Mouse (Mus musculus) embryonic facial prominence, embryonic 11.5 days (tissue): Measurements from ENCODE around the gene Fam133b. TPM values are rescaled to one million over a fixed set of nuclear protein-coding genes. Genes with fewer than 3 reads are reported as not detected.

Experiments used
- ATAC-seq: fragments of 200-750 bp; cut with Nextera tagmentation; replicated peaks from 2 replicates; pipeline ENCODE4 v1.8.0; 2017; ENCODE audit warnings: low read depth; ENCODE audit not compliant: insufficient number of reproducible peaks, low FRiP score, low TSS enrichment
- DNase-seq: peaks from one replicate; pipeline ENCODE4 v3.0.0-alpha.2; 2015; ENCODE audit warnings: low spot score
- H3K27ac ChIP-seq: fragments of 300-500 bp; sonication (generic); replicated peaks from 2 replicates; pipeline ENCODE4 v1.5.1; 2014; ENCODE audit warnings: mild to moderate bottlenecking, low read depth, low read length, control low read depth
- H3K27me3 ChIP-seq: fragments of 300-500 bp; sonication (generic); 2 replicates; pipeline ENCODE4 v1.6.1; 2014; ENCODE audit warnings: mild to moderate bottlenecking, low read length, moderate library complexity, mixed read lengths; ENCODE audit not compliant: control insufficient read depth, insufficient read depth
- H3K36me3 ChIP-seq: fragments of 300-500 bp; sonication (generic); replicated peaks from 2 replicates; pipeline ENCODE4 v1.6.1; 2014; ENCODE audit warnings: low read depth, mild to moderate bottlenecking, low read length, moderate library complexity, mixed read lengths; ENCODE audit not compliant: control insufficient read depth, insufficient read depth
- H3K4me1 ChIP-seq: fragments of 300-500 bp; sonication (generic); 2 replicates; pipeline ENCODE4 v1.6.1; 2014; ENCODE audit warnings: low read length, mixed read lengths; ENCODE audit not compliant: control insufficient read depth, insufficient read depth
- H3K4me2 ChIP-seq: fragments of 300-500 bp; sonication (generic); 2 replicates; pipeline ENCODE4 v1.6.1; 2014; ENCODE audit warnings: low read depth, mild to moderate bottlenecking, control low read depth, low read length, moderate library complexity
- H3K4me3 ChIP-seq: fragments of 300-500 bp; sonication (generic); 2 replicates; pipeline ENCODE4 v1.5.1; 2014; ENCODE audit warnings: low read depth, low read length, control low read depth
- H3K9ac ChIP-seq: fragments of 300-500 bp; sonication (generic); replicated peaks from 2 replicates; pipeline ENCODE4 v1.6.1; 2014; ENCODE audit warnings: mild to moderate bottlenecking, control low read depth, low read length
- H3K9me3 ChIP-seq: fragments of 300-500 bp; sonication (generic); replicated peaks from 2 replicates; pipeline ENCODE4 v1.6.1; 2016; ENCODE audit warnings: mild to moderate bottlenecking, low read length, inconsistent platforms, mixed read lengths; ENCODE audit not compliant: control insufficient read depth
- WGBS: fragments of 180-500 bp; shearing (Covaris S2); extraction: QIAGEN DNeasy Blood & Tissue Kit; methylation state at CpG from one replicate; pipeline ENCODE4 v1.1.7; 2014; 5-methylcytosine and 5-hydroxymethylcytosine counted together
- polyA plus RNA-seq: library from polyadenylated mRNA; unstranded; fragments of >200 nt; fragmentation: Nextera tagmentation; extraction: Ambion mirVana; gene quantifications from 2 replicates; pipeline ENCODE4 v1.2.1, GENCODE M21; 2014

Fam133b gene
- polyA plus RNA-seq, 1 experiment from 2014 or later = 39.2 TPM

GRCm38 (mm10) chr5:3511097-3511795 lies 32.4 kb upstream of the Fam133b start:
- no peak for DNase-seq
- no peak for ATAC-seq
- H3K27ac ChIP-seq = no peak overlapping the region
- H3K4me2 ChIP-seq = no peak overlapping the region
- no peaks in the 10 kb centered on the region for H3K27me3 ChIP-seq
- WGBS = 74% methylated on average over 10 of the region's 10 CpGs
- no peaks in the 10 kb centered on the region for H3K4me1 ChIP-seq
- H3K9ac ChIP-seq = no peak overlapping the region
- no peaks in the 10 kb centered on the region for H3K9me3 ChIP-seq
- no peak overlapping the region for H3K4me3 ChIP-seq
- H3K36me3 ChIP-seq = no peaks in the 10 kb centered on the region

- no peaks in the 10 kb centered on the region for H3K4me1 ChIP-seq
- H3K27me3 ChIP-seq = no peaks in the 10 kb centered on the region
- H3K4me2 ChIP-seq = no peak overlapping the region
- WGBS = 48% methylated on average over 4 of the region's 4 CpGs
- no peak overlapping the region for H3K27ac ChIP-seq
- H3K4me3 ChIP-seq = no peak overlapping the region
- H3K9ac ChIP-seq = no peak overlapping the region
- DNase-seq (no peak), ATAC-seq (no peak)
- no peaks in the 10 kb centered on the region for H3K36me3 ChIP-seq
- no peaks in the 10 kb centered on the region for H3K9me3 ChIP-seq
Measured at GRCm38 (mm10) chr5:3512584-3512983, 31.0 kb upstream of the Fam133b start.

- Histone ChIP-seq H3K9ac (no peak overlapping the region), H3K9me3 (no peaks in the 10 kb centered on the region), H3K4me3 (no peak overlapping the region), H3K4me1 (no peaks in the 10 kb centered on the region), H3K27ac (no peak overlapping the region), H3K36me3 (no peaks in the 10 kb centered on the region), H3K27me3 (no peaks in the 10 kb centered on the region), H3K4me2 (no peak overlapping the region)
- ATAC-seq = no peak
- WGBS = 71% methylated on average over 8 of the region's 8 CpGs
- DNase-seq = no peak
Measured at GRCm38 (mm10) chr5:3514901-3515311, 28.7 kb upstream of the Fam133b start.

GRCm38 (mm10) chr5:3515477-3515876 lies 28.2 kb upstream of the Fam133b start:
- WGBS = 90% methylated on average over 9 of the region's 9 CpGs
- H3K27ac ChIP-seq = no peak overlapping the region
- H3K4me2 ChIP-seq = no peak overlapping the region
- H3K4me1 ChIP-seq = no peaks in the 10 kb centered on the region
- ATAC-seq (no peak), DNase-seq (no peak)
- no peak overlapping the region for H3K9ac ChIP-seq
- H3K9me3 ChIP-seq = no peaks in the 10 kb centered on the region
- H3K4me3 ChIP-seq = no peak overlapping the region
- H3K27me3 ChIP-seq = no peaks in the 10 kb centered on the region
- H3K36me3 ChIP-seq = no peaks in the 10 kb centered on the region

GRCm38 (mm10) chr5:3516481-3517075 lies 27.1 kb upstream of the Fam133b start:
- ATAC-seq = no peak
- Histone ChIP-seq H3K27me3 (no peaks in the 10 kb centered on the region), H3K9ac (no peak overlapping the region), H3K36me3 (no peaks in the 10 kb centered on the region), H3K4me2 (no peak overlapping the region), H3K4me1 (no peaks in the 10 kb centered on the region), H3K4me3 (no peak overlapping the region), H3K9me3 (no peaks in the 10 kb centered on the region), H3K27ac (no peak overlapping the region)
- DNase-seq = peak; percentile 24
- WGBS = 73% methylated on average over 9 of the region's 9 CpGs

- Histone ChIP-seq H3K4me2 (no peak overlapping the region), H3K36me3 (no peaks in the 10 kb centered on the region), H3K27me3 (no peaks in the 10 kb centered on the region), H3K27ac (no peak overlapping the region), H3K9ac (no peak overlapping the region), H3K4me1 (no peaks in the 10 kb centered on the region), H3K9me3 (no peaks in the 10 kb centered on the region), H3K4me3 (no peak overlapping the region)
- WGBS = 87% methylated on average over 18 of the region's 18 CpGs
- ATAC-seq (no peak), DNase-seq (no peak)
Measured at GRCm38 (mm10) chr5:3520493-3521359, 22.9 kb upstream of the Fam133b start.

GRCm38 (mm10) chr5:3521741-3522140 lies 21.9 kb upstream of the Fam133b start:
- Histone ChIP-seq H3K27ac (no peak overlapping the region), H3K9me3 (no peaks in the 10 kb centered on the region), H3K4me3 (no peak overlapping the region), H3K36me3 (no peaks in the 10 kb centered on the region), H3K27me3 (no peaks in the 10 kb centered on the region), H3K9ac (no peak overlapping the region), H3K4me1 (no peaks in the 10 kb centered on the region), H3K4me2 (no peak overlapping the region)
- no peak for ATAC-seq
- DNase-seq = no peak
- 92% methylated on average over 12 of the region's 12 CpGs for WGBS

- Histone ChIP-seq H3K36me3 (no peaks in the 10 kb centered on the region), H3K4me2 (no peak overlapping the region), H3K27ac (no peak overlapping the region), H3K4me3 (no peak overlapping the region), H3K27me3 (no peaks in the 10 kb centered on the region), H3K4me1 (no peaks in the 10 kb centered on the region), H3K9ac (no peak overlapping the region), H3K9me3 (no peaks in the 10 kb centered on the region)
- WGBS = 92% methylated on average over 10 of the region's 10 CpGs
- DNase-seq (no peak), ATAC-seq (no peak)
Measured at GRCm38 (mm10) chr5:3522826-3523225, 20.8 kb upstream of the Fam133b start.
